In genomic region chr6:84272520-84273311, GRCm38 (mm10) we compare ENCODE assay signal across 8 mouse cellular contexts.
A peak's percentile ranks its signal among the peaks of the same experiment; 100 is the strongest.
DNase-seq lines count a peak whose midpoint lies in the region; ATAC-seq lines count a peak whose summit lies in the region.

No protein-coding gene starts in this region.

- peaks cover 11% of the 10 kb centered on the region; the same call in 1 of the 2 replicates for H3K4me1 ChIP-seq in kidney, embryonic 14.5 days (ENCODE audit: control insufficient read depth, insufficient read depth, low read length)
- H3K4me1 ChIP-seq in limb, embryonic 10.5 days: peaks cover 52% of the 10 kb centered on the region

- no peaks in the 10 kb centered on the region for H3K9me3 ChIP-seq in kidney, embryonic 14.5 days (ENCODE audit: control insufficient read depth, low read length)
- H3K9me3 ChIP-seq in limb, embryonic 10.5 days (replicated peaks): no peaks in the 10 kb centered on the region

- no peak overlapping the region for H3K4me3 ChIP-seq in kidney, embryonic 14.5 days (ENCODE audit: low read length)
- no peak overlapping the region for H3K4me3 ChIP-seq in limb, embryonic 10.5 days

- H3K27me3 ChIP-seq in kidney, embryonic 14.5 days (ENCODE audit: control insufficient read depth, insufficient read depth, low read length): peaks cover 32% of the 10 kb centered on the region
- peaks cover 10% of the 10 kb centered on the region; the same call in 1 of the 2 replicates for H3K27me3 ChIP-seq in limb, embryonic 10.5 days (ENCODE audit: low read depth, poor library complexity, severe bottlenecking)

- peak; percentile 89 for ATAC-seq in kidney, embryonic 14.5 days (ENCODE audit: low FRiP score, low TSS enrichment)

- H3K36me3 ChIP-seq in kidney, embryonic 14.5 days (ENCODE audit: control insufficient read depth, insufficient read depth, low read length): no peaks in the 10 kb centered on the region
- no peaks in the 10 kb centered on the region for H3K36me3 ChIP-seq in limb, embryonic 10.5 days

- peak; percentile 80 for DNase-seq in MN1 (ENCODE audit: low spot score)
- peak; percentile 92 for DNase-seq in adrenal gland, adult 2 months
- DNase-seq in frontal cortex, postnatal 14 days (ENCODE audit: low spot score in 2 of 2): peak; percentile 23 to 27
- DNase-seq in limb, embryonic 10.5 days (ENCODE audit: low spot score): no peak
- DNase-seq in right cerebral cortex, postnatal 36 days (ENCODE audit: low spot score in 2 of 2): peak; percentile 29 to 37
- DNase-seq in ovary, postnatal 36 days (ENCODE audit: low spot score): no peak
- DNase-seq in thymus, adult 18-20 months: no peak

- no peak overlapping the region for H3K4me2 ChIP-seq in kidney, embryonic 14.5 days (replicated peaks; ENCODE audit: low read depth, low read length)

- WGBS in kidney, embryonic 14.5 days: 39% methylated on average over 6 of the region's 6 CpGs
- whole genome bisulfite sequencing in limb, embryonic 10.5 days: 51% methylated on average over 6 of the region's 6 CpGs

- no peak overlapping the region for H3K27ac ChIP-seq in kidney, embryonic 14.5 days (ENCODE audit: low read depth, low read length)
- H3K27ac ChIP-seq in limb, embryonic 10.5 days: peak overlapping the region; percentile 71; the same call in 1 of the 2 replicates

- H3K9ac ChIP-seq in kidney, embryonic 14.5 days (ENCODE audit: low read depth, low read length): no peak overlapping the region

Comparison
In these comparisons a context has a peak if more than half of its experiments do, and no peak if none do; other contexts are left out.
1. DNase-seq: peak in MN1 (single experiment), adrenal gland, adult 2 months (single experiment), frontal cortex, postnatal 14 days (2 of 2) and right cerebral cortex, postnatal 36 days (2 of 2); none in limb, embryonic 10.5 days (single experiment), ovary, postnatal 36 days (single experiment) and thymus, adult 18-20 months (0 of 2).